Mouse (Mus musculus) left cerebral cortex, adult 2 months (tissue): ENCODE results near the gene Tcl1b5. TPM values are rescaled to one million over a fixed set of nuclear protein-coding genes. Genes with fewer than 3 reads are reported as not detected.
A peak's percentile ranks its signal among the peaks of the same experiment; 100 is the strongest.
"Not testable (repeated sequence)": the region's sequence is repeated elsewhere in the genome, so short reads cannot be mapped to it uniquely, and the experiment has no call there.

ENCODE experiments used
- DNase-seq, 2 experiments: peaks; one replicate each; pipeline ENCODE4 v3.0.0; 2021 to 2022; ENCODE audit warnings: low spot score in 2 of 2, mixed read lengths in 1 of 2; ENCODE audit errors: extremely low spot score in 1 of 2
- H3K27ac ChIP-seq: fragments of 200-600 bp; 2 replicates; pipeline ENCODE4 v1.8.1; 2022
- H3K4me3 ChIP-seq: fragments of 200-600 bp; 2 replicates; pipeline ENCODE4 v1.8.1; 2022
- CTCF ChIP-seq: fragments of 200-600 bp; IDR thresholded peaks from 2 replicates; pipeline ENCODE4 v1.8.1; 2022; ENCODE audit warnings: antibody characterized with exemption, mild to moderate bottlenecking, moderate library complexity
- intact Hi-C: fragments of 180-260 bp; cut with DNase I; formaldehyde crosslinking; loops from one replicate; pipeline ENCODE4 v1.15.1; 2025
- long read RNA-seq, 2 experiments: library from polyadenylated mRNA; stranded (forward); transcript quantifications; one replicate each; pipeline ENCODE4 v2.0.0; 2021; ENCODE audit warnings: borderline mapping rate in 2 of 2
- total RNA-seq, 2 experiments: library from RNA; stranded (reverse); gene quantifications; 2 replicates each; pipeline ENCODE4 v1.2.3; 2021

Gene Tcl1b5
- not detected for total RNA-seq
- long read RNA-seq, experiment 1, result 0 reads
- long read RNA-seq, experiment 2, result 0 reads

DNA sequence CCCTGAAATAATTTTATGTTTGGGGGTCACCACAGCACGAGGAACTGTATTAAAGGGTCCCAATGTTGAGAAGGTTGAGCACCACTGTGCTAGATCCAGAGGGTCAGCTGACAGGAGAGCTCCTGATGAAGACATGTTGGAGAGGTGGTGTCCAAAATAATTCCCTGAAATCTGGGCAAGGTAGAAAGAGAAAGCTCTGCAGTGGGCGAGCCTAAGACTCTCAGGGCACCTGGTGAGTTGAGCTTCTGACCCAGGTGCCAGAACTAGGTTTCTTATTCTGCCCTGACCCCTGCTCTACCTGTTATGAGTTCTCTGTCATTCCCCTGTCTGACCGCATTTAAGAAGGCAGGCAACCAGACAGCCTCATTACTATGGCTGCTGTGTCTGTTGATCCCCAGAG, at the start of gene Tcl1b5:
Tcl1b5 (plus strand) TSS at position 301 of the 400 bp plus-strand sequence.
- intact Hi-C loops, DNase-seq: not testable (repeated sequence)

DNA sequence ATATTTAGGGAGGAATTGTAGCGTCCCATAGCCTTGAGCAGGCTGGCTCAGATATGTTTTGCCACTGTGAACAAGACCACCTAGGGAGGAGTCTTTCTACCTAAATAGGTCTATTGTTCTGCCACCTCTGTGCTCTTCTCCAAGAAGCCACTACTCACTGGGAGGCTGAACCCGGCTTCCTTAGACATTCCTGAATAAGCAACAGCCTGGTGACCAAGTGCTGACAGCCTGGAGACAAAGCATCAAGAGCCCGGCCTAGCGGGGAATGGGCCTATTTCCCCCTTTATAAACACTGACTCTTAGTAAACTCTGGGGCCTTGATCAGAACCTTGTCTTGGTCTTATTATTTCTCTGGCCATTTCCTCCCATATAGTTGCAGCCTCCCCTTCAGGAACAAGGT, 49.6 kb upstream of the Tcl1b5 start:
- intact Hi-C loops, result no loop called here
- TF ChIP-seq CTCF, result no peak
- H3K4me3 ChIP-seq, result no peak overlapping the region
- no peak overlapping the region for H3K27ac ChIP-seq
- DNase-seq, result no peak

More for the DNA sequence above, at the start of gene Tcl1b5:
- H3K27ac ChIP-seq, H3K4me3 ChIP-seq: not testable (repeated sequence)

DNA sequence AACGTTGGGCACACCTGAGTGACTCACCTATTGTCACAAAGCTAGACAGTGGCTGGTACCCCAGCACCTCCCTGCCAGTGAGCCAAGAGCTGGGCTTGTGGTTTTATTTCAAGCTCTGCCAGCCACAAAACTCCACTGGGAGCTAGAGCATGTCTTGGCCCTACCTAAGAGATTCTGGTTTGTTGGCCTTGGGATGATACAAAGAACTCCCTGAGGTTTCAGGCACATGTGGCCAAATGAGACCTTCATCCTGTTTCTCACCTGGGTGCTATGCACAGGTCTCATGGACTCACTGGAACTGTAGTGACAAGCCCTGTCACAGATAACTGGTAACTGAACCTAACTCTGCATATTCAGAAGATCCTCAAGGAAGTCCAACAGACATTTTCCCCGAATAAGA, 48.5 kb upstream of the Tcl1b5 start:
- Histone ChIP-seq H3K27ac (no peak overlapping the region), H3K4me3 (no peak overlapping the region)
- DNase-seq, result no peak
- intact Hi-C loops, result no loop called here
- TF ChIP-seq CTCF, result no peak

DNA sequence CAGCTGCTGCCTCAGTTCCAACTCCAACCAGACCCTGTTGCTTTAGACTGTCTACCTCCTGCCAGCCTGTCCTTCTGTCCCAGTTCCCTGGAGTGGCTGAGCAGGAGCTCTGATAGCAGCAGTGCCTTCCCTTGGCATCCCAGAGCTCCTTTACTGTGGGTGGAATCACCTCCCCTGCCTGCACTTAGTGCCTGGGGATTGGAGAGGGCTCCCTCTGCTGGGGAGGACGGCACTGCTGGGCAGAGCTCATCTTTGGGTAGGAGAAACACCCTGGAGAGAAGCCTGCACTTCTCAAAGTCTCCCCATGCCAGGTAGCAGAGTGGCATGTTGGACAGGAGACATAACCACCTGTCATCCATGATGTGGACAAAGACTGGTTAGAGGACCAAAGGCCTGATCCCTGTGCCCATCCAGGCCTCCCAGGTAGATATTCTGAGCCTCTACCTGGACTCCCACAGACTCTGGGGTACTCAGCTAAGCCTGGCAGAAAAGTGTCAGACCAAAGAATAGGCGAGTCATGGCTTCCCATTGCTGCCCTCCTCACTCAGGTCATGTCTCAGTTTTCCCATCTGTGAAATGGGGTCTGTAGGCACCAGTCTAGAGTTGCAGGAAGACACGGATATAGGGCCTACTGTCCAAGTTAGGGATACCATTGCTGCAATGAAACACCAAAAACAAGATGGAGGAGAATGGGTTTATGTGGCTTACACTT, 46.5 kb upstream of the Tcl1b5 start:
- H3K4me3 ChIP-seq, DNase-seq, intact Hi-C loops, H3K27ac ChIP-seq: not testable (repeated sequence)

DNA sequence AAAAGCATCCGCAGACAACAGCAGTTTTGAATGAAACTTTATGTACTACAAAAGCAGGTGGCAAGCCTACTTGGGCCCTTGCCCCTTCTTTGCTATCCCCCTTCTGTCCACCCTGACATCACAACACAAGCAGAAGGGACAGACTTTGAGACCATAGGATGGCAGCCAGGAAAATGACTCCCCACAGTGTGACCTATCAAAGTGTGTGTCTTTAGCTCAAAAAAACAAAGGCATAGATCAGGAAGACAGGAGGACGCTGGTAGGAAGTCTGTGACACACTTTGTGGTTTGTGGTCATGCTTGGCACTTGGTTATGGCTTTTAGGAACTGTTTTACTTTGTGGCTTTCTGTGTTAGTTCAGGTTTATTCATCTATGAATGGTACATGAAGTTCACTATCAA, 42.0 kb upstream of the Tcl1b5 start:
- H3K4me3 ChIP-seq, intact Hi-C loops, H3K27ac ChIP-seq, DNase-seq: not testable (repeated sequence)

DNA sequence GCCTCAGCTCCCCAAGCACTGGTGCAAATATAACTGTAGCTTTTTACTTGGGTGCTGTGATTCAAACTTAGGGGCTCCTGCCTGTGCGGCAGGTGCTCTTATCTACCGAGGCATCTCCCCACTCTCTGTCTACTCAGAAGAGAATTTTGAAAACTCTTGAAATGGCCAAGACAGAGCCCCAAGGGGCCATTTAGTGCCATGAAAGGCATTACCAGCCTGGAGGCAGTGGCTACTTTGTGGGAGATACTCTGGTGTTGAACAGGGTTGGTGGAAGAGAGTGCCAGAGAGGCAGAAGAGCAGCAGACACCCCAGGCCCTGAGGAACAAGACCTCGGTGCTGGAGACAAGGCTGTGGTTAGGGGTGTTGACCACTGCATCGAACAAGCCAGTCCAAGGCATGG, 41.3 kb upstream of the Tcl1b5 start:
- intact Hi-C loops, H3K27ac ChIP-seq, DNase-seq, H3K4me3 ChIP-seq: not testable (repeated sequence)

DNA sequence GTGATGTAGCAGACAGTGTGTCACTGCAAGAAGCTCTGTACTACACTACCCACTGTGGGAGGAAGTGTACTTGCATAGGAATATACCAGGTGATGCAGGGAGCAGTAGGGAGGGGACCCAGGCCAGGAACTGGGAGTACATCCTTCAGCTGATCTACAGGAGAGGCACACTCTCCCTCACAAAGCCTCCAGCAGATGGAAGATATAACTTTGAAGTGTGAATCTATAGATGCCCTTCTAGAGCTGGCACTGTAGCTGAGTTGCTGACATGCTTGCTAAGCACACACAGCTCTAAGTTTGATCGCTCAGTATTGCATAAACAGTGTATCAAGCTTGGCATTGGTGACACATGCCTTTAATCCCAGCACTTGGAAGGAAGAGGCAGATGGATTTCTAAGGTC, 38.4 kb upstream of the Tcl1b5 start:
- H3K4me3 ChIP-seq, intact Hi-C loops, DNase-seq, H3K27ac ChIP-seq: not testable (repeated sequence)

DNA sequence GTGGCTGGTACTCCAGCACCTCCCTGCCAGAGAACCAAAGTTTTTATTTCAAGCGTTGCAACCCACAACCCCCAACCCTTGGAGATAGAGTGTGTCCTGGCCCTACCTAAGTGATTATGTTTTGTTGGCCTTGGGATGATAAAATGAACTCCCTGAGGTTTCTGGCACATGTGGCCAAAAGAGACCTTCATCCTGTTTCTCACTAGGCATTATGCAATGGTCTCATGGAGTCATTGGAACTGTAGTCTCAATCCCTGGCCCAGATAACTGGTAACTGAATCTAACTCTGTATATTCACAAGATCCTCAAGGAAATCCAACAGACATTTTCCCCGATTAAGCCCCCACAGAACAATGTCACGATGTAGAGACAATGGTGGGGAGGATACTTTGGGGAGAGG, 33.0 kb upstream of the Tcl1b5 start:
- no peak for DNase-seq
- intact Hi-C loops, result no loop called here
- TF ChIP-seq CTCF, result no peak
- Histone ChIP-seq H3K27ac (no peak overlapping the region), H3K4me3 (no peak overlapping the region)

DNA sequence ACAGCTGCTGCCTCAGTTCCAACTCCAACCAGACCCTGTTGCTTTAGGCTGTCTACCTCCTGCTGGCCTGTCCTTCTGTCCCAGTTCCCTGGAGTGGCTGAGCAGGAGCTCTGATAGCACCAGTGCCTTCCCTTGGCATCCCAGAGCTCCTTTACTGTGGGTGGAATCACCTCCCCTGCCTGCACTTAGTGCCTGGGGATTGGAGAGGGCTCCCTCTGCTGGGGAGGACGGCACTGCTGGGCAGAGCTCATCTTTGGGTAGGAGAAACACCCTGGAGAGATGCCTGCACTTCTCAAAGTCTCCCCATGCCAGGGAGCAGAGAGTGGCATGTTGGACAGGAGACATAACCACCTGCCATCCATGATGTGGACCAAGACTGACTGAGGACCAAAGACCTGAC, 31.2 kb upstream of the Tcl1b5 start:
- DNase-seq, intact Hi-C loops, H3K4me3 ChIP-seq, H3K27ac ChIP-seq: not testable (repeated sequence)

DNA sequence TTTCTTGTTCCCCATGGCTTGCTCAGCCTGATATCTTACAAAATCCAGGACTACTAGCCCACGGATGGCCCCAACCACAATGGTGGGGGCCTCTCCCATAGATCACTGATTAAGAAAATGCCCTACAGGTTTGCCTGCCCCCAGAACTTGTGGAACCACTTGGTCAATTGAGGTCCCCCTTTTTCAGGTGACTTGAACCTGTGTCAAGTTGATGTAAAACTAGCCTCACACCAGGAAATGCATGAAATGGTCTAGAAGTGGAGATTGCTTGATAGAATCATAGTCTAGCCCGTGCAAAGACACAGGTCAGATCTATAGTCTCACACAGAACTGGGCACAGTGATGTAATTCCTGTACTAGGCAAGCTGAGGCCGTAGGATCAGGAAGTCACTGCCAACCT, 30.4 kb upstream of the Tcl1b5 start, which contains the start of gene Tcl1b2:
Tcl1b2 (plus strand) TSS at position 301 of the 400 bp plus-strand sequence.
- Histone ChIP-seq H3K27ac (no peak within 1 kb of the TSS), H3K4me3 (no peak within 1 kb of the TSS)
- TF ChIP-seq CTCF, result no peak
- no peak for DNase-seq
- intact Hi-C loops, result no loop called here

DNA sequence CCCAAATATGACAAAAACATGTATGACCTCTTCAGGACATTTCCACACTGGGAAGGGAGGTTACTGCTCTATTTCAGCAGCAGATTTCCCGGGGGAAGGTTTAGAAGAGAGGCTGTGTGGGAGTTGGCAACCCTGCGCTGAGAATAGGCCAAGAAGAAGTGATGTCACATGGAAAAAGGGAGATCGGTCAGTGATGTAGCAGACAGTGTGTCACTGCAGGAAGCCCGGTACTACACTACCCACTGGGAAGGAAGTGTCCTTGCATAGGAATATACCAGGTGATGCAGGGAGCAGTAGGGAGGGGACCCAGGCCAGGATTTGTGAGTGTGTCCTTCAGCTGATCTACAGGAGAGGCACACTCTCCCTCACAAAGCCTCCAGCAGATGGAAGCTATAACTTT, 20.9 kb upstream of the Tcl1b5 start:
- H3K27ac ChIP-seq, H3K4me3 ChIP-seq, intact Hi-C loops: not testable (repeated sequence)
- peak in 1 of 2 experiments; percentile 11 for DNase-seq

DNA sequence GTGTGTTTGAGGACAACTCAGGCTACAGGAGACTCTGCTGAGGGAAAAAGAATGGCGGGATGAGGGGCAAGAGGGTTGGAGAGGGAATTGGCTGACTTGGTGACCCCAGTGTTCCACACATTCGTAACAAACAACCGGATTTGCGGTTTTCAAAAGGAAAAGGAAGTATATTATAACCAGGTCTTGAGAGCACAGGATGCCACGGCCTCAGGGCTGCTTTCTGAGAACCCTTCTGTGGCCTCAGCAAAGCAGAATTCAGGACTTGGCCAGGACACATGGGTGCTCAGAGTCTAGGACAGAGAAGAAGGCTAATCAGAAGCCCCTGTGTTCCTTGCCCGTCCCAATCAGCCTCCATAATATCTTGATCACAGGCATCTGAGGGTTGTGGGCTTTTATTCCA, 17.3 kb upstream of the Tcl1b5 start:
- intact Hi-C loops, result no loop called here
- DNase-seq, result no peak
- Histone ChIP-seq H3K4me3 (no peak overlapping the region), H3K27ac (no peak overlapping the region)
- TF ChIP-seq CTCF, result no peak

DNA sequence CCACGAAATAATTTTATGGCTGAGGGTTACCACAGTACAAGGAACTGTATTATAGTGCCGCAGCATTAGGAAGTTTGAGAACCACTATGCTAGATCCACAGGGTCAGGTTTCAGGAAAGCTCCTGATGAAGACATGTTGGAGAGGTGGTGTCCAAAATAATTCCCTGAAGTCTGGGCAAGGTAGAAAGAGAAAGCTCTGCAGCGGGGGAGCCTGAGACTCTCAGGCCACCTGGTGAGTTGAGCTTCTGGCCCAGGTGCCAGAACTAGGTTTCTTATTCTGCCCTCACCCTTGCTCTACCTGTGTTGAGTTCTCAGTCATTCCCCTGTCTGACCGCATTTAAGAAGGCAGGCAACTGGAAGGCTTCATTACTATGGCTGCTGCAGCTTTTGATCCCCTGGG, 16.8 kb upstream of the Tcl1b5 start, which contains the start of gene Tcl1b1:
Tcl1b1 (plus strand) TSS at position 301 of the 400 bp plus-strand sequence.
- H3K27ac ChIP-seq, result no peak within 1 kb of the TSS
- DNase-seq, result no peak
- intact Hi-C loops, result no loop called here
- TF ChIP-seq CTCF, result no peak
- no peak within 1 kb of the TSS for H3K4me3 ChIP-seq
